Mouse (Mus musculus) bone marrow macrophage, adult 2 months (primary cell): ENCODE data around the gene Phldb1.

Experiments
- CTCF ChIP-seq: IDR thresholded peaks from 2 replicates; pipeline ENCODE4 v1.5.1; 2012; ENCODE audit warnings: low read depth, mild to moderate bottlenecking, low read length, moderate library complexity
- POLR2A ChIP-seq: IDR thresholded peaks from 2 replicates; pipeline ENCODE4 v1.6.1; 2012; ENCODE audit warnings: mild to moderate bottlenecking, low read depth, low read length, borderline replicate concordance

DNA sequence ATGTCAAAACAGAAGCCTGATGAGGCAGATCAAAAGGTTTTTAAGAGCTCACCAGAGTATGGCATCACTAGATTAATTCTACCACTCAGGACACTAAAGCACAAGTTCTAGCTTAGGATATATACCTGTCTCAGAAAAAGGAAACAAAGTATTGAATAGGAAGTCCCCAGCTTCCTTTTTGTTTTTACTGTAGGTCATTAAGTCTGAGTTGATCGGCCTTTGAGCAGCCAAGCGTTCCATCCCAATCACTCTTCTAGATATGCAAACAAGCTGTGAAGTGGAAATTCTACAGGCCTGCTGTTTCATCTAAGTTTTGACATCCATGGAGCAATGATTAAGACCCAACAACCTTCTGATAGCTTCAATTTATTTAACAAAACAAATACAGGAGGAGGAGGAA, 25.9 kb upstream of the Phldb1 start:
- no peak for TF ChIP-seq POLR2A
- TF ChIP-seq CTCF = no peak
